Mouse (Mus musculus) embryonic facial prominence, embryonic 11.5 days (tissue): ENCODE measurements around the gene Cdc42se2. TPM values are rescaled to one million over a fixed set of nuclear protein-coding genes. Genes with fewer than 3 reads are reported as not detected.

Experiments
- ATAC-seq: fragments of 200-750 bp; cut with Nextera tagmentation; replicated peaks from 2 replicates; pipeline ENCODE4 v1.8.0; 2017; ENCODE audit warnings: low read depth; ENCODE audit not compliant: insufficient number of reproducible peaks, low FRiP score, low TSS enrichment
- DNase-seq: peaks from one replicate; pipeline ENCODE4 v3.0.0-alpha.2; 2015; ENCODE audit warnings: low spot score
- H3K27ac ChIP-seq: fragments of 300-500 bp; sonication (generic); replicated peaks from 2 replicates; pipeline ENCODE4 v1.5.1; 2014; ENCODE audit warnings: mild to moderate bottlenecking, low read depth, low read length, control low read depth
- H3K27me3 ChIP-seq: fragments of 300-500 bp; sonication (generic); 2 replicates; pipeline ENCODE4 v1.6.1; 2014; ENCODE audit warnings: mild to moderate bottlenecking, low read length, moderate library complexity, mixed read lengths; ENCODE audit not compliant: control insufficient read depth, insufficient read depth
- H3K36me3 ChIP-seq: fragments of 300-500 bp; sonication (generic); replicated peaks from 2 replicates; pipeline ENCODE4 v1.6.1; 2014; ENCODE audit warnings: low read depth, mild to moderate bottlenecking, low read length, moderate library complexity, mixed read lengths; ENCODE audit not compliant: control insufficient read depth, insufficient read depth
- H3K4me1 ChIP-seq: fragments of 300-500 bp; sonication (generic); 2 replicates; pipeline ENCODE4 v1.6.1; 2014; ENCODE audit warnings: low read length, mixed read lengths; ENCODE audit not compliant: control insufficient read depth, insufficient read depth
- H3K4me2 ChIP-seq: fragments of 300-500 bp; sonication (generic); 2 replicates; pipeline ENCODE4 v1.6.1; 2014; ENCODE audit warnings: low read depth, mild to moderate bottlenecking, control low read depth, low read length, moderate library complexity
- H3K4me3 ChIP-seq: fragments of 300-500 bp; sonication (generic); 2 replicates; pipeline ENCODE4 v1.5.1; 2014; ENCODE audit warnings: low read depth, low read length, control low read depth
- H3K9ac ChIP-seq: fragments of 300-500 bp; sonication (generic); replicated peaks from 2 replicates; pipeline ENCODE4 v1.6.1; 2014; ENCODE audit warnings: mild to moderate bottlenecking, control low read depth, low read length
- H3K9me3 ChIP-seq: fragments of 300-500 bp; sonication (generic); replicated peaks from 2 replicates; pipeline ENCODE4 v1.6.1; 2016; ENCODE audit warnings: mild to moderate bottlenecking, low read length, inconsistent platforms, mixed read lengths; ENCODE audit not compliant: control insufficient read depth
- WGBS: fragments of 180-500 bp; shearing (Covaris S2); extraction: QIAGEN DNeasy Blood & Tissue Kit; methylation state at CpG from one replicate; pipeline ENCODE4 v1.1.7; 2014; 5-methylcytosine and 5-hydroxymethylcytosine counted together
- polyA plus RNA-seq: library from polyadenylated mRNA; unstranded; fragments of >200 nt; fragmentation: Nextera tagmentation; extraction: Ambion mirVana; gene quantifications from 2 replicates; pipeline ENCODE4 v1.2.1, GENCODE M21; 2014

Gene Cdc42se2
- polyA plus RNA-seq, 1 experiment from 2014 or later, result 150 TPM

- Histone ChIP-seq H3K4me2 (no peak overlapping the region), H3K27ac (no peak overlapping the region), H3K9ac (no peak overlapping the region), H3K4me1 (no peaks in the 10 kb centered on the region), H3K36me3 (no peaks in the 10 kb centered on the region; the same call in 1 of the 2 replicates), H3K9me3 (no peaks in the 10 kb centered on the region), H3K27me3 (no peaks in the 10 kb centered on the region), H3K4me3 (no peak overlapping the region)
- DNase-seq (no peak), ATAC-seq (no peak)
- 79% methylated on average over 3 of the region's 3 CpGs for WGBS
These were observed 23.4 kb downstream of the Cdc42se2 start for GRCm38 (mm10) chr11:54764026-54764425.

DNA sequence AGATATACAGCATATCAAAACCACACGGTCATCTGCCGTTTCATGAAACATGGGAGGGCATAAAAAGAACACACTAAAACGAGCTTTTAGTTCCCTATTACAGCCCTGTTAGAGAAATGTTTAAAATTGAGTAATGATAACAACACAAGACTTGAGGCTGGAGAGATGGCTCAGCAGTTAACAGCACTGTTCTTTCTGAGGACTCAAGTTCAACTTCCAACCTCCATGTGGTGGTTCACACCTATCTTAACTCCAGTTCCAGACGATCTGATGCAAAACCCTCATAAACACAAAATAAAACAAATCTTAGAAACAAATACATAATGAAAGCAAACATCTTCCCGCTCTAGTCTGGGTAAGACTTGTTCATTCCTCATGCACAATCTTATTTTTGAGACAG lies 24.7 kb downstream of the Cdc42se2 start:
- WGBS, result 88% methylated on average over 5 of the region's 5 CpGs
- Histone ChIP-seq H3K4me3 (no peak overlapping the region), H3K9ac (no peak overlapping the region), H3K4me1 (no peaks in the 10 kb centered on the region), H3K4me2 (no peak overlapping the region), H3K27ac (no peak overlapping the region), H3K27me3 (no peaks in the 10 kb centered on the region), H3K9me3 (no peaks in the 10 kb centered on the region), H3K36me3 (no peaks in the 10 kb centered on the region; the same call in 1 of the 2 replicates)
- ATAC-seq, result no peak
- DNase-seq, result no peak

DNA sequence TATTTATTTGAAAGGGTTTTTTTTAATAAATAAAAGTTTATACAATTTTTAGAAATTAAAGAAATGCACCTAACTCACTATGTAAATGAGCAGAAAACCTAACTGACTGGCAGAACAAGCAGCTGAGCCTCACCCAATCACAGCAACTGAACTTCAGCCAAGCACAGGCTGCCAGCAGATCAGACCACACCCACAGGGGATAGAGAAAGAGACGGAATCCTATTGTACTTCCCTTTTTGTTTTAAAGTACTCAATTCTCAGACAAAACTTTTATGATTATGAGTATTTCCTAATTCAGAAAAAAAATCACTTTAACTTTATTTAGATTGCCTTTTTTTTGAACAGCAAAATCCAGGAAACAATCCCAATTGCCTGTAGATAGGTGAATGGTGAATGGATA lies 29.5 kb downstream of the Cdc42se2 start:
- WGBS, result 64% methylated on average over 1 of the region's 1 CpGs
- no peaks in the 10 kb centered on the region for H3K4me1 ChIP-seq
- H3K4me2 ChIP-seq, result no peak overlapping the region
- no peak overlapping the region for H3K9ac ChIP-seq
- H3K27me3 ChIP-seq, result no peaks in the 10 kb centered on the region
- H3K4me3 ChIP-seq, result no peak overlapping the region
- ATAC-seq (no peak), DNase-seq (no peak)
- H3K36me3 ChIP-seq, result no peaks in the 10 kb centered on the region; the same call in 1 of the 2 replicates
- no peak overlapping the region for H3K27ac ChIP-seq
- H3K9me3 ChIP-seq, result no peaks in the 10 kb centered on the region

- DNase-seq (no peak), ATAC-seq (no peak)
- H3K36me3 ChIP-seq, result no peaks in the 10 kb centered on the region
- H3K4me3 ChIP-seq, result no peak overlapping the region
- H3K4me1 ChIP-seq, result no peaks in the 10 kb centered on the region
- no peak overlapping the region for H3K4me2 ChIP-seq
- no peaks in the 10 kb centered on the region for H3K9me3 ChIP-seq
- H3K27me3 ChIP-seq, result no peaks in the 10 kb centered on the region
- no peak overlapping the region for H3K27ac ChIP-seq
- no peak overlapping the region for H3K9ac ChIP-seq
- 89% methylated on average over 5 of the region's 5 CpGs for WGBS
These were observed 32.3 kb downstream of the Cdc42se2 start for GRCm38 (mm10) chr11:54755148-54755664.

- no peak for DNase-seq
- H3K36me3 ChIP-seq, result no peaks in the 10 kb centered on the region
- H3K4me2 ChIP-seq, result no peak overlapping the region
- no peak overlapping the region for H3K4me3 ChIP-seq
- no peaks in the 10 kb centered on the region for H3K9me3 ChIP-seq
- no peaks in the 10 kb centered on the region for H3K27me3 ChIP-seq
- WGBS, result 78% methylated on average over 10 of the region's 10 CpGs
- no peaks in the 10 kb centered on the region for H3K4me1 ChIP-seq
- no peak overlapping the region for H3K27ac ChIP-seq
- no peak for ATAC-seq
- no peak overlapping the region for H3K9ac ChIP-seq
These were observed 33.0 kb downstream of the Cdc42se2 start for GRCm38 (mm10) chr11:54754301-54755147.

GRCm38 (mm10) chr11:54751502-54751901 lies 36.0 kb downstream of the Cdc42se2 start:
- H3K4me3 ChIP-seq, result no peak overlapping the region

GRCm38 (mm10) chr11:54748891-54749290 lies 38.6 kb downstream of the Cdc42se2 start:
- Histone ChIP-seq H3K4me2 (no peak overlapping the region), H3K9ac (no peak overlapping the region), H3K27me3 (no peaks in the 10 kb centered on the region), H3K9me3 (no peaks in the 10 kb centered on the region), H3K4me3 (no peak overlapping the region), H3K36me3 (peaks cover 2% of the 10 kb centered on the region), H3K27ac (no peak overlapping the region), H3K4me1 (no peaks in the 10 kb centered on the region)
- ATAC-seq, result no peak
- DNase-seq, result no peak

More at GRCm38 (mm10) chr11:54751502-54751901, 36.0 kb downstream of the Cdc42se2 start:
- H3K27ac ChIP-seq, result no peak overlapping the region
- ATAC-seq, result no peak
- H3K4me2 ChIP-seq, result no peak overlapping the region
- DNase-seq, result no peak
- no peak overlapping the region for H3K9ac ChIP-seq
- H3K36me3 ChIP-seq, result peaks cover 2% of the 10 kb centered on the region
- WGBS, result 75% methylated on average over 4 of the region's 4 CpGs
- H3K4me1 ChIP-seq, result no peaks in the 10 kb centered on the region
- no peaks in the 10 kb centered on the region for H3K27me3 ChIP-seq
- H3K9me3 ChIP-seq, result no peaks in the 10 kb centered on the region

- peaks cover 2% of the 10 kb centered on the region for H3K36me3 ChIP-seq
These were observed 43.2 kb downstream of the Cdc42se2 start for GRCm38 (mm10) chr11:54744231-54744630.

More at GRCm38 (mm10) chr11:54744231-54744630, 43.2 kb downstream of the Cdc42se2 start:
- no peak for ATAC-seq
- WGBS, result 88% methylated on average over 1 of the region's 1 CpGs
- H3K27ac ChIP-seq, result no peak overlapping the region
- no peak overlapping the region for H3K4me2 ChIP-seq
- DNase-seq, result no peak
- no peaks in the 10 kb centered on the region for H3K4me1 ChIP-seq
- no peak overlapping the region for H3K9ac ChIP-seq
- H3K4me3 ChIP-seq, result no peak overlapping the region
- H3K9me3 ChIP-seq, result no peaks in the 10 kb centered on the region
- H3K27me3 ChIP-seq, result no peaks in the 10 kb centered on the region
